ENCODE assay signal across 10 mouse cellular contexts in the genomic region with DNA sequence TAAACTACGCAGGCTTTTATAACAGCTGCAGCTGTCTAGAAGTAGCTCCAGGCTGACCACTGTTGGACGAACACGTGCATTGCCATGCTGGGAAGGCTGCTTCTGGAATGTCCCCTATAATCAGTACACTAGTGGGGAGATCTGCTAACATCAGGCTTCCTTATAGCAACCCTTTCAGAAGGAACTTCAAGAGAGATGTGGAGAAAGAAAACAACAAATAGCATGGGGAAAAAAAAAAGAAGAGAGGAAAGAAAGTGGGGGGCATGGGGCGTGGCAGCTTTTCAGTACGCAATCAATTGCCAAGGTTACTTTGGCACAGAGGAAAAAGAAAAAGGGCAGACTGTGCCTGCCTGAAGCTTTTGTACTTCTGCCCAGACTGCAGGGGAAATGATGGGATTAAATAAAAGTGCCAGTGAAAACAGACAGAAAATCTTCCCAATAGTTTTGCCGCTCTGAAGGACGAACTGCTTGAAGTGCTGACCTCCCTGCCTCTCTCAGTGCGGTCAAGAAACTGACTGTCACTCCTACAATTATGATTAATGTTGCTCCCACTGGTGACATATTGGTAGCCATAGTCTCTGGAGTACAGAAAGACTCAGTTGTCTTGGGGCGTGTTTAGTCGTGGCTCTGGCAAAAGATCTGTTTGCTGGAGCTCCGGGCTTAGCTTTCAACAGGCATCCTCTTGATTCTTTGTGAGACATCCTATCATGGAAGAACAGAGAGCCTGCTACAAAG.
DNase-seq lines count a peak whose midpoint lies in the region; ATAC-seq and TF ChIP-seq lines count a peak whose summit lies in the region.
"Had no signal": no experiment of that assay in that cellular context is flagged by ENCODE, and none has a peak within 500 bp of the region (broad histone marks: within the 10 kb centered on the region; RNA-seq: fewer than 3 reads in every experiment).

No protein-coding gene starts in this region.

- WGBS in embryonic facial prominence, embryonic 10.5 days: 73% methylated on average over 11 of the region's 11 CpGs

- no peak for ATAC-seq in activated CD4-positive, CD25-positive, alpha-beta regulatory T cell, adult 4 months
- ATAC-seq in CD4-positive, CD25-positive, alpha-beta regulatory T cell, adult 4 months: no peak

- DNase-seq in left cerebral cortex, adult 2 months (ENCODE audit: extremely low spot score in 1 of 2, low spot score in 2 of 2): no peak
- no peak for DNase-seq in left cerebral cortex, adult 11 months (ENCODE audit: low spot score)
- peak; percentile 14 for DNase-seq in embryonic facial prominence, embryonic 10.5 days (ENCODE audit: low spot score)
- peak; percentile 4 to 6 for DNase-seq in frontal cortex, postnatal 14 days (ENCODE audit: low spot score in 2 of 2)
- DNase-seq in lung, postnatal 4 days: peak; percentile 28
- DNase-seq in thymus, postnatal 14 days: no peak
- DNase-seq: spleen, adult 18-20 months had no signal

- TF ChIP-seq CTCF in left cerebral cortex, adult 2 months (IDR thresholded peaks at IDR 0.05): peak; percentile 20

- no peaks in the 10 kb centered on the region for H3K9me3 ChIP-seq in embryonic facial prominence, embryonic 10.5 days

- H3K4me3 ChIP-seq in left cerebral cortex, adult 2 months: no peak overlapping the region
- H3K4me3 ChIP-seq in embryonic facial prominence, embryonic 10.5 days: no peak overlapping the region
- H3K4me3 ChIP-seq: erythroblast, embryonic 14.5 days had no signal

- H3K36me3 ChIP-seq in embryonic facial prominence, embryonic 10.5 days (replicated peaks): no peaks in the 10 kb centered on the region

- no peak overlapping the region for H3K27ac ChIP-seq in left cerebral cortex, adult 2 months
- no peak overlapping the region for H3K27ac ChIP-seq in embryonic facial prominence, embryonic 10.5 days (replicated peaks)

- H3K27me3 ChIP-seq in embryonic facial prominence, embryonic 10.5 days (replicated peaks; ENCODE audit: low read depth, poor library complexity, severe bottlenecking): no peaks in the 10 kb centered on the region

- no peaks in the 10 kb centered on the region for H3K4me1 ChIP-seq in embryonic facial prominence, embryonic 10.5 days

- intact Hi-C loops in left cerebral cortex, adult 2 months (cut with DNase I): no loop called here

Comparison
In these comparisons a context has a peak if more than half of its experiments do, and no peak if none do; other contexts are left out.
1. DNase-seq: peak in embryonic facial prominence, embryonic 10.5 days (single experiment), frontal cortex, postnatal 14 days (2 of 2) and lung, postnatal 4 days (2 of 2); none in left cerebral cortex, adult 2 months (0 of 2), left cerebral cortex, adult 11 months (single experiment) and thymus, postnatal 14 days (single experiment).